Mouse (Mus musculus) R1 (cell line): ENCODE measurements at regions not wholly inside any gene's neighbourhood (a gene's known extent, or its start where the extent isn't known, plus 50 kb on each side); places are given as distances from the start of the nearest gene placed in this dataset.
A peak's percentile ranks its signal among the peaks of the same experiment; 100 is the strongest.

ENCODE experiments used
- DNase-seq: peaks from one replicate; pipeline ENCODE4 v3.0.0-alpha.2; 2018; ENCODE audit warnings: low read depth, low spot score

- DNase-seq = no peak
Observed at GRCm38 (mm10) chr3:157371509-157371908, 162.5 kb upstream of the Zranb2 start.

GRCm38 (mm10) chr3:157373333-157373732 is 160.6 kb upstream of the Zranb2 start:
- no peak for DNase-seq

- DNase-seq = no peak
Observed at GRCm38 (mm10) chr3:157374178-157374577, 159.8 kb upstream of the Zranb2 start.

GRCm38 (mm10) chr3:157377531-157377930 is 156.4 kb upstream of the Zranb2 start:
- DNase-seq = no peak

GRCm38 (mm10) chr3:157378127-157378526 is 155.8 kb upstream of the Zranb2 start:
- DNase-seq = no peak

- no peak for DNase-seq
Observed at GRCm38 (mm10) chr3:157391835-157392234, 142.1 kb upstream of the Zranb2 start.

GRCm38 (mm10) chr3:157393903-157394302 is 140.1 kb upstream of the Zranb2 start:
- no peak for DNase-seq

- DNase-seq = no peak
Observed at GRCm38 (mm10) chr3:157399909-157400308, 134.1 kb upstream of the Zranb2 start.

GRCm38 (mm10) chr3:157404054-157404453 is 129.9 kb upstream of the Zranb2 start:
- DNase-seq = no peak

- DNase-seq = peak; percentile 82
Observed at GRCm38 (mm10) chr3:157423447-157423846, 110.5 kb upstream of the Zranb2 start.

- no peak for DNase-seq
Observed at GRCm38 (mm10) chr3:157426720-157427119, 107.2 kb upstream of the Zranb2 start.

- DNase-seq = peak; percentile 9
Observed at GRCm38 (mm10) chr3:157449794-157450193, 84.2 kb upstream of the Zranb2 start.

GRCm38 (mm10) chr3:157471600-157471999 is 62.4 kb upstream of the Zranb2 start:
- DNase-seq = no peak

- no peak for DNase-seq
Observed at GRCm38 (mm10) chr3:157472674-157473073, 61.3 kb upstream of the Zranb2 start.

GRCm38 (mm10) chr3:157477731-157478130 is 56.2 kb upstream of the Zranb2 start:
- no peak for DNase-seq
